Mouse (Mus musculus): ENCODE results near the gene Dcp1a.

- TF ChIP-seq CTCF (IDR thresholded peaks at IDR 0.05; ENCODE audit: low read depth, low read length): no peak
- TF ChIP-seq POLR2A (IDR thresholded peaks at IDR 0.05; ENCODE audit: borderline replicate concordance, low read depth, low read length): no peak
These were observed 77.3 kb downstream of the Dcp1a start for GRCm38 (mm10) chr14:30556651-30557050.

Measured in bone marrow macrophage, adult 2 months (primary cell).